Mouse (Mus musculus): ENCODE data around the gene Zcchc18.

DNA sequence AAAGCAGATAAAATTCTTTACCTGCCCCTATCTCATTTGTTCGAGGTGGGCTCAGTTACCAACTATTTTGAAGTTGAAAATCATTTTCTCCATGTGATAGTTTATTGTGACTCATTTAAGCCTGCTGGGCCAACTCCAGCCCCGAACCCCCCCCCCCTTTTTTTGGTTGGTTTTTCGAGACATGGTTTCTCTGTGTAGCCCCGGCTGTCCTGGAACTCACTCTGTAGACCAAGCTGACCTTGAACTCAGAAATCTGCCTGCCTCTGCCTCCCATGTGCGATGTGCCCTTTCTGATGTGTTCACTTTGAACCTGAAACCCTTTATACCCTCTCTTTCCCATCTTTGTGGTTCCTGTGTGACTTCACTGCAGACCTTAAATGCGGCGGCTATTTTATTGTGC, 45.5 kb downstream of the Zcchc18 start:
- TF ChIP-seq GATA1 (IDR thresholded peaks at IDR 0.05; ENCODE audit: borderline replicate concordance, low read length), result no peak
- TF ChIP-seq FLI1 (IDR thresholded peaks at IDR 0.05; ENCODE audit: low read length), result no peak

Measured in megakaryocyte, embryonic 14.5 days (primary cell).